Mouse (Mus musculus) WW6 (cell line): Measurements from ENCODE around the gene Asic3.
"Not testable (repeated sequence)": the region's sequence is repeated elsewhere in the genome, so short reads cannot be mapped to it uniquely, and the experiment has no call there.

Experiments
- DNase-seq: peaks from one replicate; pipeline ENCODE4 v3.0.0-alpha.2; 2013; ENCODE audit warnings: low read depth, low spot score

The Asic3 gene

GRCm38 (mm10) chr5:24388246-24388915, 24.8 kb upstream of the Asic3 start:
- no peak for DNase-seq

- no peak for DNase-seq
Observed at GRCm38 (mm10) chr5:24389011-24389657, 24.1 kb upstream of the Asic3 start.

GRCm38 (mm10) chr5:24389658-24390020, 23.6 kb upstream of the Asic3 start:
- DNase-seq: no peak

GRCm38 (mm10) chr5:24391864-24392263, 21.3 kb upstream of the Asic3 start, which contains the start of gene Atg9b:
Gene Atg9b, minus strand, starts transcription at chr5:24392143.
- no peak for DNase-seq

- DNase-seq: no peak
Observed at GRCm38 (mm10) chr5:24392724-24393123, 20.5 kb upstream of the Asic3 start.

- no peak for DNase-seq
Observed at GRCm38 (mm10) chr5:24393392-24393997, 19.7 kb upstream of the Asic3 start, which contains the start of gene Abcb8. Gene Abcb8, plus strand, starts transcription at chr5:24393663.

- DNase-seq: peak; percentile 92
Observed at GRCm38 (mm10) chr5:24394165-24394894, 18.9 kb upstream of the Asic3 start.

GRCm38 (mm10) chr5:24396254-24396653, 16.9 kb upstream of the Asic3 start:
- DNase-seq: not testable (repeated sequence)

GRCm38 (mm10) chr5:24399686-24400085, 13.5 kb upstream of the Asic3 start:
- DNase-seq: no peak

GRCm38 (mm10) chr5:24400362-24400761, 12.8 kb upstream of the Asic3 start:
- DNase-seq: no peak

- DNase-seq: no peak
Observed at GRCm38 (mm10) chr5:24400911-24401605, 12.1 kb upstream of the Asic3 start.

GRCm38 (mm10) chr5:24401969-24402368, 11.2 kb upstream of the Asic3 start:
- DNase-seq: no peak

- DNase-seq: no peak
Observed at GRCm38 (mm10) chr5:24404594-24405360, 8.4 kb upstream of the Asic3 start.

- no peak for DNase-seq
Observed at GRCm38 (mm10) chr5:24405389-24405876, 7.8 kb upstream of the Asic3 start.

- no peak for DNase-seq
Observed at GRCm38 (mm10) chr5:24408651-24409050, 4.5 kb upstream of the Asic3 start.

GRCm38 (mm10) chr5:24409466-24409865, 3.7 kb upstream of the Asic3 start:
- DNase-seq: no peak

- DNase-seq: no peak
Observed at GRCm38 (mm10) chr5:24412063-24412462, 1.1 kb upstream of the Asic3 start.

- no peak for DNase-seq
Observed at GRCm38 (mm10) chr5:24413938-24414337, 746 bp downstream of the Asic3 start.

GRCm38 (mm10) chr5:24416222-24416736, 3.1 kb downstream of the Asic3 start:
- DNase-seq: peak; percentile 71

GRCm38 (mm10) chr5:24417587-24417986, 4.4 kb downstream of the Asic3 start:
- DNase-seq: no peak
